Mouse (Mus musculus) kidney, adult 2 months (tissue): ENCODE data around the gene Ccng1.

Experiments used
- CTCF ChIP-seq: fragments of 200-500 bp; conservative IDR thresholded peaks from 2 replicates; pipeline ENCODE4 v1.5.1; 2011; ENCODE audit warnings: low read depth, mild to moderate bottlenecking, control low read depth, low read length, moderate library complexity, mixed read lengths; ENCODE audit not compliant: insufficient read depth, insufficient read length
- POLR2A ChIP-seq: fragments of 200-500 bp; IDR thresholded peaks from one replicate; pipeline ENCODE4 v1.6.1; 2011; ENCODE audit warnings: low read depth, low read length, control low read depth

DNA sequence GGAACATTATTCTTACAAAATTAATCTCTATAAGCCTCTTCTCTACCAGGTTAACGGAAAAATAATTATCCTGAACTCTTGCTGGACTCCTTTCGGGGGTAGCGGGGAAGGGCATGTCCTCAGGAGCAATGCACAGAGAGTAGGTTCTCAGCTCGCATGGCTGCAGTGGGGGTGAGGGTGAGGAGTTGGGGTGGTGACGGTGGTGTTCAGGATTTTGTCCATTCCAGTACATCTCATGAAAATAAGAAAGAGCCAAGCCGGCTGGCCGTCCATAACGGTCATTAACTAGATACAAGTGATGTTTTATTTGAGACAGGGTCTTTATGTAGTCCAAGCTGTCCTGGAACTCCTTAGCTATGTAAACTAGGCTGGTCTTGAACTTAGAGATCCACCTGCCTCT is 857 bp upstream of the Ccng1 start:
- TF ChIP-seq CTCF (no peak), POLR2A (no peak)
